Mouse (Mus musculus) liver, embryonic 11.5 days (tissue): Measurements from ENCODE around the gene Gm12185. TPM values are rescaled to one million over a fixed set of nuclear protein-coding genes. Genes with fewer than 3 reads are reported as not detected.

Experiments used
- polyA plus RNA-seq: library from polyadenylated mRNA; unstranded; fragments of >200 nt; fragmentation: Nextera tagmentation; extraction: Ambion mirVana; gene quantifications from 2 replicates; pipeline ENCODE4 v1.2.1, GENCODE M21; 2014

Gene Gm12185
- polyA plus RNA-seq, 1 experiment from 2014 or later: not detected

Other genes with a start within 250 kb of the Gm12185 start
- 1,154 and 1,248 TPM in 2 replicates for gene Rack1, start 191.9 kb downstream of the Gm12185 start, polyA plus RNA-seq
- gene Trim41, start 174.9 kb downstream of the Gm12185 start, polyA plus RNA-seq: 3.5 and 4.5 TPM in 2 replicates
- gene Trim7, start 166.1 kb downstream of the Gm12185 start, polyA plus RNA-seq: 0.18 and 0.38 TPM in 2 replicates
- gene Gm12184, start 165.6 kb downstream of the Gm12185 start, polyA plus RNA-seq: 6.2 and 7.6 TPM in 2 replicates
- 15.2 and 17.2 TPM in 2 replicates for gene Irgm1, start 120.5 kb downstream of the Gm12185 start, polyA plus RNA-seq
- 0.16 and 0.30 TPM in 2 replicates for gene Gm5431, start 90.0 kb downstream of the Gm12185 start, polyA plus RNA-seq
- 1.7 and 2.2 TPM in 2 replicates for gene Psme2b, start 46.0 kb downstream of the Gm12185 start, polyA plus RNA-seq
- 0.10 TPM in 1 of 2 replicates, not detected in the other for gene Olfr56, start 13.3 kb downstream of the Gm12185 start, polyA plus RNA-seq
- gene 9930111J21Rik1, start 12.8 kb downstream of the Gm12185 start, polyA plus RNA-seq: 0.48 and 0.51 TPM in 2 replicates
- 0.29 TPM in 1 of 2 replicates, not detected in the other for gene Tgtp1, start 1.9 kb upstream of the Gm12185 start, polyA plus RNA-seq
- gene 9930111J21Rik2, start 59.0 kb upstream of the Gm12185 start, polyA plus RNA-seq: 0.30 and 0.31 TPM in 2 replicates
- 0.23 and 0.58 TPM in 2 replicates for gene Tgtp2, start 72.0 kb upstream of the Gm12185 start, polyA plus RNA-seq
- gene Ifi47, start 84.4 kb upstream of the Gm12185 start, polyA plus RNA-seq: 6.0 and 8.2 TPM in 2 replicates
- gene Olfr1396, start 122.6 kb upstream of the Gm12185 start, polyA plus RNA-seq: not detected in 2 replicates
- not detected in 2 replicates for gene Olfr1395, start 150.0 kb upstream of the Gm12185 start, polyA plus RNA-seq
- gene Olfr1394, start 162.2 kb upstream of the Gm12185 start, polyA plus RNA-seq: not detected in 2 replicates
- 2.0 and 2.2 TPM in 2 replicates for gene Btnl9, start 194.9 kb upstream of the Gm12185 start, polyA plus RNA-seq
- 30.9 and 32.2 TPM in 2 replicates for gene Zfp62, start 211.1 kb upstream of the Gm12185 start, polyA plus RNA-seq